In the genomic region with DNA sequence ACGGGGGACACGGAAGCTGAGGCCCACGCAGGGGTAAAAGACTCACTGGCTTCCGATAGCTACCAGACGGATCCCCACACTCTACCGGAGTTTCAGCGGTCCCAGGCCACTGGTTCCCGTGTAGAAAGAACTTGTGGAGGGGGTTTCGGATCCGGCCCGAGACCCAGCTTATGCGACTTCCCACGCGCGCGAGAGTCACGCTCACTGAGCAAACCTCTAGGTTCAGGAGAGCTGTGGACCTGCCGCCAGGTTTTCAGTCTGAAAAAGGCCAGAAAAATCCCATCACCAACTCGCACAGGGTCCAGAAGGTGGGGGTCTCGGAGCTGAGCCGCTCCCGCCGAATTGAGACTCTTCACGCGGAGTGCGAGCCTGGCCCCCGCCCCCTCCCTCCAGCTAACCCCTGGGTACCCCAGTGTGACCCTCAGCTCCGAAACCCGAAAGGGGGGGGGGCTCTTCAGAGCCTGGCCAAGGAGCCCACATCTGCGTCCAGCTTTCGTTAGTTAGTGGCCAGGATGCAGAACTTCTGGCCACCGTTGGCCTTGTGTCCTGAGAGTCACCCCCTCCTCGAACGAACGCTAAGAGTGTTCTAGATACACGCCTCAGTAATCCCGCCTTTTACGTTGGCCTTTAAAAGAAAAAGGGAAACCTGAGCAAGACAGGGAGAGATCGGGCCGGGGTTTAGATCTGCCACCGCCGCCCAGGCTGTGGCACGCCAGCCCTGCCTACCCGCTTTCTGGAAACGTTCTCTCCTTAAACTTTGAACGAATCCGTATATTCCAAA, we compare ENCODE assay signal across 11 mouse cellular contexts. TPM values are rescaled to one million over a fixed set of nuclear protein-coding genes. Genes with fewer than 3 reads are reported as not detected.
DNase-seq lines count a peak whose midpoint lies in the region; ATAC-seq and TF ChIP-seq lines count a peak whose summit lies in the region.
"Had no signal": no experiment of that assay in that cellular context is flagged by ENCODE, and none has a peak within 500 bp of the region (broad histone marks: within the 10 kb centered on the region; RNA-seq: fewer than 3 reads in every experiment).

No protein-coding gene starts in this region.

- peak overlapping the region; percentile 5; the same call in 1 of the 2 replicates for H3K4me3 ChIP-seq in kidney, embryonic 15.5 days (replicated peaks)
- no peak overlapping the region for H3K4me3 ChIP-seq in kidney, adult 2 months (ENCODE audit: insufficient read depth, low read depth, low read length)
- H3K4me3 ChIP-seq in ES-Bruce4 (ENCODE audit: low read depth, low read length), result 0 out of 2 replicates have a peak overlapping the region, but pooled peaks have one; percentile 34
- 0 out of 2 replicates have a peak overlapping the region, but pooled peaks have one; percentile 9 for H3K4me3 ChIP-seq in midbrain, embryonic 13.5 days (replicated peaks)

- no peak overlapping the region for H3K27ac ChIP-seq in kidney, embryonic 15.5 days
- no peak overlapping the region for H3K27ac ChIP-seq in kidney, adult 2 months (ENCODE audit: insufficient read depth, low read depth, low read length)
- no peak overlapping the region for H3K27ac ChIP-seq in ES-Bruce4 (ENCODE audit: insufficient read depth, low read length)
- no peak overlapping the region for H3K27ac ChIP-seq in midbrain, embryonic 13.5 days

- no peak for TF ChIP-seq CTCF in kidney, adult 2 months (conservative IDR thresholded peaks at IDR 0.05; ENCODE audit: insufficient read depth, insufficient read length, low read depth, low read length)
- no peak for TF ChIP-seq CTCF in ES-Bruce4 (IDR thresholded peaks at IDR 0.05; ENCODE audit: low read depth, low read length)

- TF ChIP-seq EP300 in ES-Bruce4 (IDR thresholded peaks at IDR 0.05; ENCODE audit: insufficient read depth, low read depth, low read length), result no peak

- no peak overlapping the region for H3K9ac ChIP-seq in kidney, embryonic 15.5 days
- H3K9ac ChIP-seq in ES-Bruce4 (ENCODE audit: low read depth, poor library complexity, severe bottlenecking), result no peak overlapping the region
- no peak overlapping the region for H3K9ac ChIP-seq in midbrain, embryonic 13.5 days (replicated peaks)

- no peaks in the 10 kb centered on the region for H3K36me3 ChIP-seq in kidney, embryonic 15.5 days
- no peaks in the 10 kb centered on the region for H3K36me3 ChIP-seq in kidney, adult 2 months (ENCODE audit: control insufficient read depth, insufficient read depth, low read length)
- no peaks in the 10 kb centered on the region for H3K36me3 ChIP-seq in ES-Bruce4 (ENCODE audit: control insufficient read depth, insufficient read depth, low read length, poor library complexity, severe bottlenecking)
- H3K36me3 ChIP-seq in midbrain, embryonic 13.5 days, result no peaks in the 10 kb centered on the region

- no peaks in the 10 kb centered on the region for H3K9me3 ChIP-seq in kidney, embryonic 15.5 days (replicated peaks)
- no peaks in the 10 kb centered on the region for H3K9me3 ChIP-seq in ES-Bruce4 (replicated peaks; ENCODE audit: control insufficient read depth, insufficient read depth, low read length, poor library complexity, severe bottlenecking)
- H3K9me3 ChIP-seq in midbrain, embryonic 13.5 days, result no peaks in the 10 kb centered on the region

- no peak for ATAC-seq in kidney, embryonic 15.5 days (replicated peaks; ENCODE audit: low FRiP score)
- ATAC-seq in midbrain, embryonic 13.5 days, result no peak
- ATAC-seq: lung, postnatal 0 days had no signal

- H3K27me3 ChIP-seq in kidney, embryonic 15.5 days, result peaks cover 95% of the 10 kb centered on the region
- H3K27me3 ChIP-seq in kidney, adult 2 months (replicated peaks; ENCODE audit: control insufficient read depth, insufficient read depth, low read length), result peaks cover 5% of the 10 kb centered on the region
- peaks cover 35% of the 10 kb centered on the region for H3K27me3 ChIP-seq in ES-Bruce4 (ENCODE audit: control insufficient read depth, insufficient read depth, low read length, poor library complexity, severe bottlenecking)
- peaks cover 95% of the 10 kb centered on the region for H3K27me3 ChIP-seq in midbrain, embryonic 13.5 days

- H3K4me2 ChIP-seq in kidney, embryonic 15.5 days, result peak overlapping the region; percentile 32
- H3K4me2 ChIP-seq in midbrain, embryonic 13.5 days (replicated peaks), result peak overlapping the region; percentile 3; the same call in 1 of the 2 replicates

- 2% methylated on average over 47 of the region's 47 CpGs for WGBS in kidney, embryonic 15.5 days
- WGBS in kidney, adult 2 months, result 8% methylated on average over 47 of the region's 47 CpGs
- under 1% methylated on average over 47 of the region's 47 CpGs for WGBS in midbrain, embryonic 13.5 days

- no peak for TF ChIP-seq POLR2A in kidney, adult 2 months (IDR thresholded peaks at IDR 0.05; ENCODE audit: low read depth, low read length)
- TF ChIP-seq POLR2A in ES-Bruce4 (IDR thresholded peaks at IDR 0.05; ENCODE audit: insufficient read depth, low read length), result no peak

- DNase-seq in kidney, adult 2 months, result no peak
- peak; percentile 63 for DNase-seq in embryo, embryonic 11 days
- DNase-seq in right cerebral cortex, adult 18-20 months, result no peak
- no peak for DNase-seq in adrenal gland, postnatal 36 days
- DNase-seq: adrenal gland, postnatal 14 days; cerebellum, adult 9-10 months; kidney, adult 9 months had no signal

- H3K4me1 ChIP-seq in kidney, embryonic 15.5 days, result peaks cover 24% of the 10 kb centered on the region
- no peaks in the 10 kb centered on the region for H3K4me1 ChIP-seq in kidney, adult 2 months (ENCODE audit: control insufficient read depth, insufficient read depth, low read length)
- H3K4me1 ChIP-seq in ES-Bruce4 (ENCODE audit: control insufficient read depth, insufficient read depth, low read length), result no peaks in the 10 kb centered on the region
- peaks cover 4% of the 10 kb centered on the region for H3K4me1 ChIP-seq in midbrain, embryonic 13.5 days (replicated peaks)

RNA-seq across cellular contexts. Expression of a gene that starts 5.5 kb away (rescaled TPM):
- polyA plus RNA-seq in kidney, embryonic 15.5 days (2015; fragmentation: Nextera tagmentation; extraction: Ambion mirVana), result 2.1 and 2.5 TPM in 2 replicates
- 8.1 and 9.9 TPM in 2 replicates for polyA plus RNA-seq in kidney, adult 2 months (2012; rRNA removed)
- polyA plus RNA-seq in ES-Bruce4 (2011; ENCODE audit: insufficient read depth, insufficient read length, low read depth, missing spikeins), result not detected in 2 replicates
- 0.24 and 0.44 TPM in 2 replicates for polyA plus RNA-seq in midbrain, embryonic 13.5 days (2015; fragmentation: Nextera tagmentation; extraction: Ambion mirVana)
- total RNA-seq in adrenal gland, postnatal 36 days (2021), result not detected
- total RNA-seq: adrenal gland, postnatal 14 days had no signal
- polyA plus RNA-seq: lung, postnatal 0 days had no signal
